Mouse (Mus musculus): ENCODE data around the gene Trim14. TPM values are rescaled to one million over a fixed set of nuclear protein-coding genes. Genes with fewer than 3 reads are reported as not detected.
"Not testable (repeated sequence)": the region's sequence is repeated elsewhere in the genome, so short reads cannot be mapped to it uniquely, and the experiment has no call there.

Trim14 gene
- total RNA-seq (2021): under 1 TPM; 0.36 to 0.37 TPM
- long read RNA-seq, experiment 1: 0 reads
- long read RNA-seq, experiment 2, partial matches to known transcripts: 0 of 2 reads
- long read RNA-seq, experiment 2, other reads (novel, unspliced or antisense): 2 of 2 reads

DNA sequence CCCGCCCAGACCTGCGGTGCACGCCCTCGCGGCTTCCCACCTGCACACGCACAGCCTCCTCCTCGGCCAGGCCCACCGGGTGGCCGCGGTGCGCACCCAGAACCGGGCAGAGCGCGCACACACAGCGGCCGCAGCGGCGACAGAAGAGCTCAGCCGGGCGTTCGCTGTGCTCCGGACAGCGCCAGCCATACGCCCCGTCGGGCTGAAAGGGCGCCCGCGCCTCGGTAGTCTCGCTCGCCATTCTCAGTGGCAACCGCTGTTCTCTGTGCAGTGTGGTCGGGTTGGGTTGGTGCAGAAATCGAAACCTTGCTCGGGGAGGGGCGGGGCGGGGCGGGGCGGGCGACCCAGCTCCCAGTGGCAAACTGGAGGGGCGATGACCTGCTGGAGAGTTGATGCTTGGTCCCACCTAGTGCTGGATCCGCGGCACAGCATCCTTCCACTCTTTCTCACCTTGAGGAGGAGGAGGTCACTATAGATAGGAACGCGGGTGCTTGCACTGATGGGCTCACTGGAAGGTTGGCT, at the start of gene Trim14:
Trim14 (minus strand) TSS at position 302 of the 522 bp plus-strand sequence.
- no peak for DNase-seq
- intact Hi-C loops (cut with DNase I): no loop called here

DNA sequence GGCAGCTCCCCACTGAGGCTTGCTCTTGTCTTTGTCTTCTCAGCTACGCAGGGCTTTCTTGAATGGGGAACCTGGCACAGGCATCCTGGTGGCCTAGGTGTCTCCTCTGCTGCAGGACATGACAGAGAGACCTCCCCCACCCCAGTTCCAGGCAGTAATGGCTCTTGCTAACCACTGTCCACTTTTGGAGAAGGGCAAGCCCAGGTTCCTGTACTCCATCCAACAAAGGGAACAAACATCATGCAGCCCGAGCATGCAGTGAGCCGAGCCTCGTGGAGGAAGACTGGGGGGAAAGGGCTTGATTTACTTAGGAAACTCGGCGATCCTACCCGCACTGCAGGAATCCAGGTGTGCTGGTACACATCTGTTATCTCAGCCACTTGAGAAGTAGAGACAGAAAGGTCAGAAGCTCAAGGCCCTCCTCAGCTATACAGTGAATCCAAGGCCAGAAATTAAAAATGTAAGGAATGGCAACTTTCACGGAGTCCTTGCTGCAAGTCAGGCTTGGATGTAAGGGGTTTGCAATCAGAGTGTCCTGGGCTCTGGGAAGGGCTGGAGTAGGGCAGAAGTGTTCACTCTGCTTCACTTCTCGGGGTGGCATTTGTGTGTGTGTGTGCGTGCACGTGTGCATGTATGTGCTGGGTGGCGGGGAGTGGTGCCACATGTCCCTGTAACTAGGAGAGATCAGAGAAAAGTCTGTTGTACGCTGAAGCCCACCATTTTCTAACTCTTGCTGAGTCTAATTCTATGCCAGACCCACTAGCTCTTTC, 49.3 kb upstream of the Trim14 start:
- DNase-seq: no peak
- intact Hi-C loops (cut with DNase I): loop anchor here (1.0 kb wide), 1 partner anchor 11 kb away; no protein-coding TSS in a partner anchor

DNA sequence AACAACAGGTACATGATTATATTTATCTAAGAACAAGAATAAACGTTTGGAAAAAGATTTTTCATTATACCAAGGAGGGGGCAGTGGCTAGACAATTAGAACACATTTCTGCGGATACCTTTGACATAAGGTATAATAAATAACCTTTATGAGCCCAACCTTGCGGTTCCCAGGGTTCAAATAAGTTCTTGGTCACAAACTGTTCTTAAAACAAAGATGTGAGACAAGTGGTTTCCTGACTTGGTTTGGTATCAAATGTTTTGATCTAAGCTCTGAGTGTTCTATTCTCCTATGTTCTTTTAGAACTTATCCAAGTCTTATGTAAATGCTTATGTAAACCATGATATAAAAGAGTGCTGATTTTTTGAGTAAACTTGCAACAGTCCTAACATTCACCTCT, 48.6 kb upstream of the Trim14 start:
- intact Hi-C loops (cut with DNase I); DNase-seq: not testable (repeated sequence)

DNA sequence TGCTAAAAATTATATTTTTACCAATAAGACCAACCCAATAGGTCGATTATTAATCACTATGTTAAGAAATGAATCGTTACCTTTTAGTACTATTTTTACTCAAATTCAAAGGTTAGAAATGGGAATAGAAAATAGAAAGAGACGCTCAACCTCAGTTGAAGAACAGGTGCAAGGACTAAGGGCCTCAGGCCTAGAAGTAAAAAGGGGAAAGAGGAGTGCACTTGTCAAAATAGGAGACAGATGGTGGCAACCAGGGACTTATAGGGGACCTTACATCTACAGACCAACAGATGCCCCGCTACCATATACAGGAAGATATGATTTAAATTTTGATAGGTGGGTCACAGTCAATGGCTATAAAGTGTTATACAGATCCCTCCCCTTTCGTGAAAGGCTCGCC, 48.1 kb upstream of the Trim14 start:
- DNase-seq; intact Hi-C loops (cut with DNase I): not testable (repeated sequence)

DNA sequence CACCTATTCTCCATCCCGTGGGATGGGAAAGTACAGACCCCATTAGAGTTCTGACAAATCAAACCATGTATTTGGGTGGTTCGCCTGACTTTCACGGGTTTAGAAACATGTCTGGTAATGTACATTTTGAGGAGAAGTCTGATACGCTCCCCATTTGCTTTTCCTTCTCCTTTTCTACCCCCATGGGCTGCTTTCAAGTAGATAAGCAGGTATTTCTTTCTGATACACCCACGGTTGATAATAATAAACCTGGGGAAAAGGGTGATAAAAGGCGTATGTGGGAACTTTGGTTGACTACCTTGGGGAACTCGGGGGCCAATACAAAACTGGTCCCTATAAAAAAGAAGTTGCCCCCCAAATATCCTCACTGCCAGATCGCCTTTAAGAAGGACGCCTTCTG, 46.1 kb upstream of the Trim14 start:
- DNase-seq; intact Hi-C loops (cut with DNase I): not testable (repeated sequence)

DNA sequence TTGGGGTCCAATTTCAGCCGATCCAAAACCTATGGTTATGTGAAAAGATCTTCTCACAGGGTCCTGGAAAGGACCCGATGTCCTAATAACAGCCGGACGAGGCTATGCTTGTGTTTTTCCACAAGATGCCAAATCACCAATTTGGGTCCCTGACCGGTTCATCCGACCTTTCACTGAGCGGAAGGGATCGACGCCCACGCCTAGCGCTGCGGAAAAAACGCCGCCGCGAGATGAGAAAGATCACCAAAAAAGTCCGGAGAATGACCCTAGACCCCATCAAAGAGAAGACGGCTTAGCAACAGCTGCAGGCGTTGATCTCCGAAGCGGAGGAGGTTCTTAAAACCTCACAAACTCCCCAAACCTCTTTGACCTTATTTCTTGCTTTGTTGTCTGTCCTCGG, 45.6 kb upstream of the Trim14 start:
- DNase-seq: not testable (repeated sequence)

DNA sequence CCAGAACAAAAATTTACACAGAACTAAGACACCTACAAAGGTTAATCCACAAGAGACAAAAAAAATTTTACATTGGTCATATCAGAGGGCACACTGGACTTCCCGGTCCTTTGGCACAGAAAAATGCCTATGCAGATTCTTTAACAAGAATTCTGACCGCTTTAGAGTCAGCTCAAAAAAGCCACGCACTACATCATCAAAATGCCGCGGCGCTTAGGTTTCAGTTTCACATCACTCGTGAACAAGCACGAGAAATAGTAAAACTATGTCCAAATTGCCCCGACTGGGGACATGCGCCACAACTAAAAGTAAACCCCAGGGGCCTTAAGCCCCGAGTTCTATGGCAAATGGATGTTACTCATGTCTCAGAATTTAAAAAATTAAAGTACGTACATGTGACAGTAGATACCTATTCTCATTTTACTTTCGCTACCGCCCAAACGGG, 44.9 kb upstream of the Trim14 start:
- DNase-seq; intact Hi-C loops (cut with DNase I): not testable (repeated sequence)

More for the DNA sequence above, 45.6 kb upstream of the Trim14 start:
- intact Hi-C loops (cut with DNase I): not testable (repeated sequence)

DNA sequence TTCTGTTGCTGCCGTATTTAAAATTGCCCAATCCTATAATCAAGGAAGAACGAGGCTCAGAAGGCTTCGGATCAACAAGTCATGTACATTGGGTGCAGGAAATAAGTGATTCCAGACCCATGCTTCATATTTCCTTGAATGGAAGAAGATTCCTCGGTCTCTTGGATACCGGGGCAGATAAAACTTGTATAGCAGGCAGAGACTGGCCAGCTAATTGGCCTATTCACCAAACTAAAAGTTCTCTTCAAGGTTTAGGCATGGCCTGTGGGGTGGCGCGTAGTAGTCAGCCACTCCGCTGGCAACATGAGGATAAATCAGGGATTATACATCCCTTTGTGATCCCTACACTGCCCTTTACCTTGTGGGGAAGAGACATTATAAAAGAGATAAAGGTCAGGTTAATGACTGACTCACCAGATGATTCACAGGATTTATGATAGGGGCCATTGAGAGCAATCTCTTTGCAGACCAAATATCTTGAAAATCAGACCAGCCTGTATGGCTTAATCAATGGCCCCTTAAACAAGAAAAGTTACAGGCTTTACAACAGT, 42.9 kb upstream of the Trim14 start:
- intact Hi-C loops (cut with DNase I); DNase-seq: not testable (repeated sequence)

DNA sequence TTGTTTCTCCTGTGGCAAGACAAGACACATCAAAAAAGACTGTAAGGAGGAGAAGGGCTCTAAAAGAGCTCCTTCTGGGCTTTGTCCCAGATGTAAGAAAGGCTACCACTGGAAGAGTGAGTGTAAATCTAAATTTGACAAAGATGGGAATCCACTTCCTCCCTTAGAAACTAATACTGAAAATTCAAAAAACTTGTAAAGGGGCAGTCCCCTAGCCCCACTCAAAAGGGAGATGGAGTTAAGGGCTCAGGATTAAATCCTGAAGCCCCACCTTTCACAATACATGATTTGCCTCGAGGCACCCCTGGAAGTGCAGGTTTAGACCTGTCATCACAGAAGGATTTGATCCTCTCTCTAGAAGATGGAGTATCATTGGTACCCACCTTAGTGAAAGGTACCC, 42.3 kb upstream of the Trim14 start:
- intact Hi-C loops (cut with DNase I): no loop called here
- DNase-seq: no peak

DNA sequence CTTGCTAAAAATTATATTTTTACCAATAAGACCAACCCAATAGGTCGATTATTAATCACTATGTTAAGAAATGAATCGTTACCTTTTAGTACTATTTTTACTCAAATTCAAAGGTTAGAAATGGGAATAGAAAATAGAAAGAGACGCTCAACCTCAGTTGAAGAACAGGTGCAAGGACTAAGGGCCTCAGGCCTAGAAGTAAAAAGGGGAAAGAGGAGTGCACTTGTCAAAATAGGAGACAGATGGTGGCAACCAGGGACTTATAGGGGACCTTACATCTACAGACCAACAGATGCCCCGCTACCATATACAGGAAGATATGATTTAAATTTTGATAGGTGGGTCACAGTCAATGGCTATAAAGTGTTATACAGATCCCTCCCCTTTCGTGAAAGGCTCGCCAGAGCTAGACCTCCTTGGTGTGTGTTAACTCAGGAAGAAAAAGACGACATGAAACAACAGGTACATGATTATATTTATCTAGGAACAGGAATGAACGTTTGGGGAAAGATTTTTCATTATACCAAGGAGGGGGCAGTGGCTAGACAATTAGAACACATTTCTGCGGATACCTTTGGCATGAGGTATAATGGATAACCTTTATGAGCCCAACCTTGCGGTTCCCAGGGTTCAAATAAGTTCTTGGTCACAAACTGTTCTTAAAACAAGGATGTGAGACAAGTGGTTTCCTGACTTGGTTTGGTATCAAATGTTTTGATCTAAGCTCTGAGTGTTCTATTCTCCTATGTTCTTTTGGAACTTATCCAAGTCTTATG, 39.8 kb upstream of the Trim14 start:
- DNase-seq; intact Hi-C loops (cut with DNase I): not testable (repeated sequence)

DNA sequence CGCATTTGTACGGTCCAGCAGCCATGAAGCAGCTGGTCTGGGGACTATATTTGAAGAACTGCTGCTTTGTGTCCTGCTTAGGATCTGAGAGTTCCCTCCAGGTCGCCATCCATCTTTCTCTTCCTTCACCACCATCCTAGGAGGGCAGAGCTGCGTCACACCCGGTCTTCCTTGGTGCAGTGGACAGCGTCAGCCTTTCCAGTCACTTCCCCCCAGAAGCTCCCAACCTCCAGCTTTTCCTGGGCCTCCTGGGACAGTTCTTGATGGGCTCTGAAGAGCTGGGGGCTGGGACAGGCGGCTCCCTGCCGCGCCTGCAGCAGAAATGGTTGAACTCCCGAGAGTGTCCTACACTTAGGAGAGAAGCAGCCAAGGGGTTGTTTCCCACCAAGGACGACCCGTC, 38.9 kb upstream of the Trim14 start:
- intact Hi-C loops (cut with DNase I): loop anchor here (1.0 kb wide), 1 partner anchor 10 kb away; no protein-coding TSS in a partner anchor
- DNase-seq: no peak

DNA sequence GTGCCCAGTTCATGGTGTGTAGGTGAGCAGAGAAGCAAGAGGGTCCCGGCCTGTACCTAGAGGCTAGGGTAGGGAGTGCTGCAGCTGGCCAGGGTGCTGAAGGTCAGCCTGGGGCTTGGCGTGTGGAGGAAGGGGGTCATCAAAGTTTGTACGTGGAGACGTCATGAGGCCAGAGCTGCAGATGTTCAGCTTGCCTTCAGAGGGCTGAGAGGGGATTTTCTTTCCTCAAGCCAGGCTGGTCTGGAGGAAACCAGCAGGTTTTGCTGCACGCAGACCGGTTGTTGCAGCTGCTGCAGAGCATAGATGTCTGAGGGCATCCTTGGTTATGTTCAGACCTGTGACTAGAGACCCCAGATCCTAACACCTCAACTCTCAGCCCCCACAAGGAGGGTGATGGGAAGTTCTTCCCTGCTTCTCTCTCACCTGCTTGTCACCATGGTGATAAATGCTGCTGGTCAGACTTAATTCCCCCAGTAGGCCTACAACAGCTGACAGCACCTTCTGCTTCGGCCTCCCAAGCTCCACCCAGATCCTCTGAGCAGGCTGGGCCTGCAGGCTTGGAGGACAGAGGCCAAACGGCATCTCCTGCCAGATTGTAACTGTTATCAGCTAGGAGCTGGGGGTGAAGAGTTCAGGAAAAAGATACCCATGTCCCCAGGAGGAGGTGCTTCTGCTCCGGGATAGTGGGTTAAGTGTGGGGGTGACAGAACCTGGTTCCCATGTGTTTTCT, 38.2 kb upstream of the Trim14 start:
- intact Hi-C loops (cut with DNase I): loop anchor here (1.0 kb wide), 1 partner anchor 11 kb away; no protein-coding TSS in a partner anchor
- no peak for DNase-seq

DNA sequence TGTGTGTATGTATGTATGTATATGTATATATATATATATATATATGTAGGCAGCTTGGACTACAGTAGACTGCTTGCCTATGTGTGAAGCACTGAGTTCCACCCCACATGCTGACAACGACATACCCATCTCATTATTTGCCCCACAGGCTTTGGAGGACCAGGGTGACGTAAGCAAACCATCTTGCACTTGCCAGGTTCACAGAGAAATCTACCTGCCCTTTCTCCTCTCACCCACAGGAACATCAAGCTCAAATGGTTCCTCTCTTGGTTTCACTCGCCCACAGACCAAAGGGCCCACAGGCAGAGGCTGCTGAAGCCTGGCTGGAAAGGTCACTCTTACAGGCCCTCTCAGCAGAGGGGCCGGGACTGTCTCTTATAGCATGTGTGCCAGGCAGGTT, 36.7 kb upstream of the Trim14 start:
- intact Hi-C loops (cut with DNase I): no loop called here
- no peak for DNase-seq

DNA sequence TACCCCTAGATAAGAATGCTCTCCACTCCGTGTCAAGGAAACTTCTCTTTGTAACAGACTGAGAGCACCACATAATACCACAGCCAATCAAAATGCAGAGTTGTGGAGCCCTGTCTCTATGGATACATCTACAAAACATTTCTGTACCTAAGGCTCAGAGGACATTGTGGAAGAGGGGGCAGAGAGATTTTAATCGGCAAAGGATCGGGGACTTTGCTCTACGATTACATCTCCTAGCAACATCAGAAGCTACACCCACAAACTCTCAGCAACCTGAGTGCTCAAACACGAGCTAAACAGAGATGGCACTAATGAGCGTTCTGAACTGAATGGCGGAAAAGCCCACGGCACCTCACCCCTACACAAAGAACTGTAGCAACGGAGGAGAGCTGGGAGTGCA, 35.8 kb upstream of the Trim14 start:
- intact Hi-C loops (cut with DNase I): no loop called here
- DNase-seq: no peak

DNA sequence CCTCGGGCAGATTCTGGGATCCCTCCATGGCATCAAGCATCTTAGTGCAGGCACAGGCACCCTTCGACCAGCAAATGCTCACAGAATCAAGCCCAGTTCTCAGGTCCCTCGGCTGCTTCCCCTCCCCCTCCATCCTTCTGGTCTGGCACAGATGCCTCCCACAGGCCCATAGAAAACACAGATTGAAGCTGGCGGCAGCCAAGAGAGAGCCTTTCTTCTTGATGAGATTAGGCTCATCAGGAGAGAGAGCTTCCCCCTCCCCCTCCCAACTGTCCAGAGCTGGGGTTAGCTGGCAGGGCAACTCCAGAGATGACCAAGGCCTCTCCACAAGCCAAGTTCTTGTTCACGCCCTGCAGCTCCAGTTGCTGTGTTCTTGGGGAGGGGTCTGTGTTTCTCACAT, 33.7 kb upstream of the Trim14 start:
- intact Hi-C loops (cut with DNase I): no loop called here
- no peak for DNase-seq

DNA sequence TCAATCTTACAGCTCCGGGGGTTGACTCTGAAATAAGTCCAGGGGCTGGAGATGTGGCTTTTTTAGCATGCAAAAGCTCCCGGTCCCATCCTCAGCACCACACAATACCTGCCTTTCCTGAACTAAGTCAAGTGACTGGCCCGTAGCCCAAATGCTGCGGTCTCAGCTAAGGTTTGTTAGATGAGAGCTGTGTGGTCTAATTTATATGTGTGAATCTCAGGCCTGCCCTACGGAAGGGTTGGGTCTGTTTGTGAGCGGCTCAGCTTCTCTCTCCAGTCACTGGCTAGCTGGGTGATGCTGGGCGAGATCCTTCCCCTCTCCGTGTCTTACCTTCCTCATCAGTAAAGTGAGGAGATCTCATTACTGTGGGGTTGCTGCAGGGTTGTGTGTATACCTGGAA, 32.2 kb upstream of the Trim14 start:
- no peak for DNase-seq
- intact Hi-C loops (cut with DNase I): no loop called here

DNA sequence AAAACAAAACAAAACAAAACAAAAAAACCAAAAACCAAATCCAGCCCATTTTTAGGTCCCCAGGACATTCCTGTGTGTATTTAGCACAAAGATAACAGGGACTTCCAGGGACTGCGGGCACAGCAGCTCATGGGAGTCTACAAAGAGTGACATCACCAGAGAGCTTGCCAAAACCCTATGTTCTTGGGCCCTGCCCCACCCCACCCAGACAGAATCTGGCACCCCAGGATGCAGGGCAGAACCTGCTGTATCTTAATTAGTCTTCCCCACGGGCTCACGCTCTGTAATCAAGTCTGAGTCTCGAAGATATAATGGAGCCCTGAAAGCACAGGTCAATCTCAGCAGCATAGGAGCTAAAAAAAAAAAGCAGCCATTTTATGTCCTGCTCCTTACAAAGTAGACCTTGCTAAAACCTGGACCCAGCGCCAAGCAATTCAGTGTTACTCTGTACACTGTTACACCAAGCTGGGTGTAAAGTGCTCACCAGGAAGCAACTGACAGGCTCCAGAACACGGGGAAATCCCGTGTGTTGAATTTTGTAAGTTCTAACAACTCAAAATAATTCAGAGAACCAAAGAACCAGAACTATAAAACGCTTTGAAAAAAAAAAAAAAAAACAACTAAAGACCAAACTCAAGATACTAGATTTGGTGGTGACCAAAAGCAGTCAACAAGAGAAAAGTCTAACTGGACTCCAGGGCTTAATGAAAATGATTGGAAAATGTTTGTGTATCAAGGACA, 31.2 kb upstream of the Trim14 start:
- intact Hi-C loops (cut with DNase I): no loop called here
- DNase-seq: no peak

DNA sequence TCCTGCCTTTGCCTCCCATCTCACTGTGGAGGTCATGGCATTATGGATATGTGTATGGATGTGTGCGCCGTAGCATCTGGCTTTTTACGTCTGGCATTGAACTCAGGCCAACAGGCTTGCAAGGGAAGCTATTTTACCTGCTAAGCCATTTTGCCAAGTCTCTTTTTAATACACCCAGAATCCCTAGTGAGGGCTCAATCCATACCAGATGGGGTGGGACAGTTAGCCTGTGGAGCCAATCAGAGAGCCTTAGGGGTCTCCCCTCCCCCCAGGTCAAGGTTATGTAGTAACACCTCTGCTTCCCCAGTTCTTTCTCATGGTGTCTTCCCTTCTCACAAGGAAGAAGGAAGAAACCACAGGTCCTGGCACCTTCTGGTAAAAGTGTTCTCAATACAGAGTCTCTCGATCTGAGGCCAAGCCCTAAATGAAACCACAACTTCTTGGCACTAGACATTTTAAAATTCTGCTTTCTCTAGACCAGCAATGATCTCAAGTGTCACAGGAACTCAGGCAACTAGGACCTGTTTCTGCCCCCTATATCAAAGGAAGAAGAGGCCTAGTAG, 29.5 kb upstream of the Trim14 start:
- intact Hi-C loops (cut with DNase I): no loop called here
- DNase-seq: no peak

DNA sequence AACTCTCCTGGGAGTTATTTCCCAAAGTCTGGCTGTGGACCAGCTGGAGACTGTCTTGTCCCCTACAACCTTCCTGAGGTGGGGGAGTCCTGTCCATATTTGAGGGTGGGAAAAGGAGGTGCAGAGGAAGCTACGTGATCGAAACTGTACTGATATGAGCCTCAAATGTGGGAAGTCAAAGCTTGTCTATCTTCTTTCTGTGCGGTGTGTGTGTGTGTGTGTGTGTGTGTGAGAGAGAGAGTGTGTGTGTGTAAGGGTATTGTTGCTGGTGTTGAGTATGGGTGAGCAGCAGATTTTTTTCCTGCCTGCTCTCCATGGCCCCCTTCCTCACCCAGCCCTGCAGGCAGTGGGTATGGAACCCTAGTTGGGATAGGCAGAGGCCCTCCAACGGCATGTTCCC, 28.3 kb upstream of the Trim14 start:
- no peak for DNase-seq
- intact Hi-C loops (cut with DNase I): no loop called here

All from gastrocnemius, postnatal 36 days (tissue).